Mouse (Mus musculus) granulocyte monocyte progenitor cell, adult 5-6 weeks (primary cell): ENCODE results near the gene Kif2c. TPM values are rescaled to one million over a fixed set of nuclear protein-coding genes. Genes with fewer than 3 reads are reported as not detected.

Experiments used
- ATAC-seq: replicated peaks from 2 replicates; pipeline ENCODE4 v1.8.0; 2016; ENCODE audit warnings: mild to moderate bottlenecking, moderate TSS enrichment, inconsistent platforms; ENCODE audit not compliant: poor library complexity, severe bottlenecking
- total RNA-seq, 2 experiments: library from RNA; stranded (forward) in 1 of 2; stranded (reverse) in 1 of 2; fragments of 200-712, 200-1000 nt in 1 of 2; fragments of >200 nt in 1 of 2; fragmentation: Nextera tagmentation in 1 of 2; gene quantifications; 2 replicates each; pipeline ENCODE4 v1.2.3; 2014 to 2017

Gene Kif2c
- total RNA-seq, 2 experiments from 2014 or later = 23.5 to 44.9 TPM

GRCm38 (mm10) chr4:117140613-117141012 lies 41.8 kb downstream of the Kif2c start:
- ATAC-seq = no peak

- ATAC-seq = peak; percentile 49; the same call in 1 of the 2 replicates
These were observed 43.2 kb downstream of the Kif2c start for GRCm38 (mm10) chr4:117139217-117139612.

GRCm38 (mm10) chr4:117138295-117139216 lies 43.9 kb downstream of the Kif2c start:
- ATAC-seq = no peak

GRCm38 (mm10) chr4:117136034-117136433 lies 46.4 kb downstream of the Kif2c start:
- 0 out of 2 replicates have a peak, but pooled peaks have one; percentile 8 for ATAC-seq

GRCm38 (mm10) chr4:117134601-117134995 lies 47.8 kb downstream of the Kif2c start:
- ATAC-seq = no peak

GRCm38 (mm10) chr4:117133817-117134600 lies 48.4 kb downstream of the Kif2c start, which contains the start of gene Plk3:
Plk3 (minus strand) TSS chr4:117133963.
- ATAC-seq = peak; percentile 89

GRCm38 (mm10) chr4:117133366-117133796 lies 49.1 kb downstream of the Kif2c start:
- peak; percentile 13 for ATAC-seq

- ATAC-seq = no peak
These were observed 49.7 kb downstream of the Kif2c start for GRCm38 (mm10) chr4:117132794-117133143.

- no peak for ATAC-seq
These were observed 50.3 kb downstream of the Kif2c start for GRCm38 (mm10) chr4:117131890-117132793.

GRCm38 (mm10) chr4:117131198-117131597 lies 51.2 kb downstream of the Kif2c start:
- ATAC-seq = no peak

- no peak for ATAC-seq
These were observed 51.6 kb downstream of the Kif2c start for GRCm38 (mm10) chr4:117130790-117131189.

GRCm38 (mm10) chr4:117127991-117128686 lies 54.3 kb downstream of the Kif2c start:
- ATAC-seq = no peak

- ATAC-seq = peak; percentile 33
These were observed 55.7 kb downstream of the Kif2c start, which contains the start of gene Tctex1d4 for GRCm38 (mm10) chr4:117126675-117127290. Tctex1d4 (plus strand) TSS chr4:117126794.

GRCm38 (mm10) chr4:117125910-117126674 lies 56.3 kb downstream of the Kif2c start:
- ATAC-seq = peak; percentile 60

- ATAC-seq = no peak
These were observed 57.0 kb downstream of the Kif2c start, which contains the start of gene Btbd19 for GRCm38 (mm10) chr4:117125348-117125909. Btbd19 (minus strand) TSS chr4:117125725.

- peak; percentile 45 for ATAC-seq
These were observed 57.7 kb downstream of the Kif2c start for GRCm38 (mm10) chr4:117124518-117125347.

GRCm38 (mm10) chr4:117124218-117124517 lies 58.3 kb downstream of the Kif2c start:
- ATAC-seq = no peak
